Mouse (Mus musculus) central nervous system, embryonic 11.5 days (tissue): ENCODE measurements around the gene Ell3. TPM values are rescaled to one million over a fixed set of nuclear protein-coding genes. Genes with fewer than 3 reads are reported as not detected.

ENCODE experiments used
- polyA plus RNA-seq: library from polyadenylated mRNA; depleted of rRNA; stranded (reverse); fragments of >200 nt; gene quantifications from 2 replicates; pipeline ENCODE4 v1.2.3, GENCODE M21; 2012; rRNA removed

The Ell3 gene
- 1.5 and 2.2 TPM in 2 replicates for polyA plus RNA-seq

GRCm38 (mm10) chr2:121444178-121444577 lies at the start of gene Ell3:
TSS of gene Ell3 (minus strand) at chr2:121444278.

GRCm38 (mm10) chr2:121473301-121474179 lies 29.5 kb upstream of the Ell3 start, which contains the start of gene Mfap1b:
TSS of gene Mfap1b (minus strand) at chr2:121474067.

GRCm38 (mm10) chr2:121456692-121457642 lies 12.9 kb upstream of the Ell3 start, which contains the start of gene Serinc4:
TSS of gene Serinc4 (minus strand) at chr2:121456781.

GRCm38 (mm10) chr2:121452990-121453389 lies 8.9 kb upstream of the Ell3 start, which contains the start of gene Hypk:
TSS of gene Hypk (plus strand) at chr2:121453290.

GRCm38 (mm10) chr2:121448739-121449535 lies 4.9 kb upstream of the Ell3 start, which contains the start of gene Serf2:
TSS of gene Serf2 (plus strand) at chr2:121449195.

GRCm38 (mm10) chr2:121413387-121414042 lies 30.6 kb downstream of the Ell3 start, which contains the start of the genes Pdia3 and Catsper2:
TSS of gene Pdia3 (plus strand) at chr2:121413775.
TSS of gene Catsper2 (minus strand) at chr2:121413792.

Other genes with a start within 250 kb of the Ell3 start
- 129 and 166 TPM in 2 replicates for gene Trp53bp1, start 172.9 kb downstream of the Ell3 start, polyA plus RNA-seq
- gene Map1a, start 154.7 kb downstream of the Ell3 start, polyA plus RNA-seq, result 8.4 and 8.7 TPM in 2 replicates
- gene Ppip5k1, start 88.9 kb downstream of the Ell3 start, polyA plus RNA-seq, result 15.0 and 18.7 TPM in 2 replicates
- gene Ckmt1, start 86.6 kb downstream of the Ell3 start, polyA plus RNA-seq, result 5.8 and 6.1 TPM in 2 replicates
- gene Strc, start 57.1 kb downstream of the Ell3 start, polyA plus RNA-seq, result 0.01 and 0.02 TPM in 2 replicates
- 229 and 230 TPM in 2 replicates for gene Pdia3, start 30.5 kb downstream of the Ell3 start, polyA plus RNA-seq
- 3.7 and 6.3 TPM in 2 replicates for gene Catsper2, start 30.5 kb downstream of the Ell3 start, polyA plus RNA-seq
- gene Serf2, start 4.9 kb upstream of the Ell3 start, polyA plus RNA-seq, result 398 and 607 TPM in 2 replicates
- gene Hypk, start 9.0 kb upstream of the Ell3 start, polyA plus RNA-seq, result 29.2 and 45.9 TPM in 2 replicates
- 1.4 and 2.4 TPM in 2 replicates for gene Serinc4, start 12.5 kb upstream of the Ell3 start, polyA plus RNA-seq
- 28.9 and 58.7 TPM in 2 replicates for gene Mfap1b, start 29.8 kb upstream of the Ell3 start, polyA plus RNA-seq
- gene Mfap1a, start 62.4 kb upstream of the Ell3 start, polyA plus RNA-seq, result 18.5 and 21.4 TPM in 2 replicates
- gene Wdr76, start 62.4 kb upstream of the Ell3 start, polyA plus RNA-seq, result 22.7 and 23.4 TPM in 2 replicates